Mouse (Mus musculus): ENCODE results near the gene Rgl3. TPM values are rescaled to one million over a fixed set of nuclear protein-coding genes. Genes with fewer than 3 reads are reported as not detected.

Gene Rgl3
- total RNA-seq, 2 experiments from 2014 or later: 1.5 to 1.9 TPM

DNA sequence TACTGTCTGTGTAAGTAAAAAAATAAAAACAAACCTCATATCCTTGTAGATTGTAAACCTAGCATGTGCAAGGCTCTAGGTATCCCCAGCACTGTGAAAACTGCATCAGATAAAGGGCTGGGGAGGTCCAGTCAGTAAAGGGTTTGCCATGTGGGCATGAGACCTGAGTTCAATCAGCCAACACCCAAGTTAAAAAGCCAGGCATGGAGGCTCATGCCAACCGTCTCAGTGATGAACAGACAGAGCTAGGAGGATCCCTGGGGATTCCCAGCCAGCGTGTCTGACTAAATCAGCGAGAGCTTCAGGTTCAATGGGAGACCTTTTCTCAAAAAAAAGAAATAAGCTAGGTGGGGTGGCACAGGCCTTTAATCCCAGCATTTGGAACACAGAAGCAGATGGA, 64.2 kb downstream of the Rgl3 start:
- no peak for DNase-seq (ENCODE audit: extremely low spot score in 1 of 2, low spot score in 1 of 2)

- DNase-seq (ENCODE audit: extremely low spot score in 1 of 2, low spot score in 1 of 2): no peak
Observed at GRCm38 (mm10) chr9:21924099-21924493, 65.2 kb downstream of the Rgl3 start.

DNA sequence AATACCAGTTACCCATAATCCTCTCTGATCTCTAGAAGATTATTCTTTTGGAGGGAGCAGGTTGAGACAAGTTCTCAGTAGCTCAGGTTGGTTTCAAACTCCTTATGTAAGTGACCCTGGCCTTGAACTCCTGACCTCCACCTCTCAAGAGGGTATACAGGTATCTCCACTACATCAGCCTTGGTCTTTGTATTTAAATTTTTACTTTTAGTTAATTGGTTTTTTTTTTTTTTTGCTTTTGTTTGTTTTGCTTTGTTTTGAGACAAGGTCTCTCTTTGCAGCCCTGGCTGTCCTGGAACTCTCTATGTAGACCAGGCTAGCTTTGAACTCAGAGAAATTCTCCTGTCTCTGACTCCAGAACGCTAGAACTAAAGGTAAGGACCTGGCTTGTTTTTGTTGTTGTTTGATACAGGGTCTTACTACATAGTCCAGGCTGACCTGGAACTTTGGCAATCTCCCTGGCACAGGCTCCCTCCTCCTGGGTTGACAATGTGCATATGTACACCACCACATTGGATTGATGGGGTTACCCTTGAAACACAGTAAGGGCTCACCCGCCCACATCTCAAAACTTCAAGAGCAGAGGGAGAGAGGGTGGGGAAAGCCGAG, 65.7 kb downstream of the Rgl3 start:
- DNase-seq (ENCODE audit: extremely low spot score in 1 of 2, low spot score in 1 of 2): no peak

GRCm38 (mm10) chr9:21923036-21923435, 66.2 kb downstream of the Rgl3 start:
- no peak for DNase-seq (ENCODE audit: extremely low spot score in 1 of 2, low spot score in 1 of 2)

Other genes with a start within 250 kb of the Rgl3 start
- gene Spc24, start 229.1 kb downstream of the Rgl3 start, total RNA-seq (2021): 1 to 10 TPM; 1.1 to 2.5 TPM
- gene Kank2, start 190.7 kb downstream of the Rgl3 start, total RNA-seq (2021): 1 to 10 TPM; 6.3 to 7.4 TPM
- gene Angptl8, start 153.9 kb downstream of the Rgl3 start, total RNA-seq (2021): not detected
- gene Dock6, start 136.8 kb downstream of the Rgl3 start, total RNA-seq (2021): 10 to 100 TPM; 13.1 to 18.4 TPM
- gene Rab3d, start 71.3 kb downstream of the Rgl3 start, total RNA-seq (2021): 10 to 100 TPM; 19.5 to 24.0 TPM
- gene Ccdc159, start 62.0 kb downstream of the Rgl3 start, total RNA-seq (2021): 10 to 100 TPM; 13.2 to 18.5 TPM
- 10 to 100 TPM; 40.2 to 45.0 TPM for gene Tmem205, start 61.9 kb downstream of the Rgl3 start, total RNA-seq (2021)
- 100 to 1,000 TPM; 334 to 345 TPM for gene Plppr2, start 52.4 kb downstream of the Rgl3 start, total RNA-seq (2021)
- 10 to 100 TPM; 14.7 to 16.0 TPM for gene Swsap1, start 33.7 kb downstream of the Rgl3 start, total RNA-seq (2021)
- 1 to 10 TPM; 7.3 to 9.5 TPM for gene Epor, start 25.9 kb downstream of the Rgl3 start, total RNA-seq (2021)
- 1 to 10 TPM; 7.0 to 7.6 TPM for gene Ccdc151, start 13.2 kb upstream of the Rgl3 start, total RNA-seq (2021)
- gene Prkcsh, start 13.4 kb upstream of the Rgl3 start, total RNA-seq (2021): 100 to 1,000 TPM; 107 to 108 TPM
- 100 to 1,000 TPM; 155 to 158 TPM for gene Elavl3, start 62.6 kb upstream of the Rgl3 start, total RNA-seq (2021)
- 1 to 10 TPM; 1.2 to 3.9 TPM for gene Gm49318, start 81.8 kb upstream of the Rgl3 start, total RNA-seq (2021)
- gene Zfp653, start 81.9 kb upstream of the Rgl3 start, total RNA-seq (2021): 10 to 100 TPM; 17.9 to 22.1 TPM
- 10 to 100 TPM; 45.6 to 45.8 TPM for gene Ecsit, start 96.0 kb upstream of the Rgl3 start, total RNA-seq (2021)
- 1 to 10 TPM in 1 of 2 experiments, under 1 TPM in 1; 0.32 to 1.2 TPM for gene Cnn1, start 109.8 kb upstream of the Rgl3 start, total RNA-seq (2021)
- 10 to 100 TPM; 53.1 to 57.9 TPM for gene Elof1, start 127.7 kb upstream of the Rgl3 start, total RNA-seq (2021)
- gene Acp5, start 146.3 kb upstream of the Rgl3 start, total RNA-seq (2021): under 1 TPM; 0.54 to 0.91 TPM
- gene Pigyl, start 167.4 kb upstream of the Rgl3 start, total RNA-seq (2021): 10 to 100 TPM; 48.2 to 54.3 TPM
- not detected for gene Zfp872, start 198.6 kb upstream of the Rgl3 start, total RNA-seq (2021)
- 10 to 100 TPM; 19.7 to 22.7 TPM for gene Zfp809, start 236.3 kb upstream of the Rgl3 start, total RNA-seq (2021)

Data from layer of hippocampus, postnatal 25 days (tissue).